Mouse (Mus musculus) forebrain, embryonic 11.5 days (tissue): ENCODE data around the gene Hepacam2. TPM values are rescaled to one million over a fixed set of nuclear protein-coding genes. Genes with fewer than 3 reads are reported as not detected.

ENCODE experiments used
- polyA plus RNA-seq: library from polyadenylated mRNA; unstranded; fragments of >200 nt; fragmentation: Nextera tagmentation; extraction: Ambion mirVana; gene quantifications from 2 replicates; pipeline ENCODE4 v1.2.1, GENCODE M21; 2014

Hepacam2 gene
- polyA plus RNA-seq, 1 experiment from 2014 or later = 1.2 TPM

Other genes starting within 250 kb of the Hepacam2 start
- gene Samd9l, start 98.7 kb downstream of the Hepacam2 start, polyA plus RNA-seq = 0.33 and 0.39 TPM in 2 replicates
- 37.5 and 50.2 TPM in 2 replicates for gene Vps50, start 84 bp upstream of the Hepacam2 start, polyA plus RNA-seq